Mouse (Mus musculus) forebrain, embryonic 14.5 days (tissue): ENCODE results near the gene Zscan18. TPM values are rescaled to one million over a fixed set of nuclear protein-coding genes. Genes with fewer than 3 reads are reported as not detected.

Experiments used
- ATAC-seq: fragments of 200-750 bp; cut with Nextera tagmentation; 2 replicates; pipeline ENCODE4 v1.8.0; 2017; ENCODE audit warnings: mild to moderate bottlenecking, moderate library complexity
- DNase-seq: peaks from one replicate; pipeline ENCODE4 v3.0.0-alpha.2; 2015; ENCODE audit warnings: low spot score
- H3K27ac ChIP-seq: fragments of 300-500 bp; sonication (generic); 2 replicates; pipeline ENCODE4 v1.5.1; 2014; ENCODE audit warnings: low read depth, mild to moderate bottlenecking, control low read depth, low read length, moderate library complexity
- H3K27me3 ChIP-seq: fragments of 300-500 bp; sonication (generic); replicated peaks from 2 replicates; pipeline ENCODE4 v1.6.1; 2014; ENCODE audit warnings: low read length, control low read depth, mixed read lengths; ENCODE audit not compliant: control insufficient read depth, insufficient read depth
- H3K36me3 ChIP-seq: fragments of 300-500 bp; sonication (generic); 2 replicates; pipeline ENCODE4 v1.6.1; 2014; ENCODE audit warnings: low read length, control low read depth; ENCODE audit not compliant: control insufficient read depth, insufficient read depth
- H3K4me1 ChIP-seq: fragments of 300-500 bp; sonication (generic); 2 replicates; pipeline ENCODE4 v1.6.1; 2014; ENCODE audit warnings: antibody characterized with exemption, low read length, control low read depth; ENCODE audit not compliant: control insufficient read depth, insufficient read depth
- H3K4me2 ChIP-seq: fragments of 300-500 bp; sonication (generic); 2 replicates; pipeline ENCODE4 v1.6.1; 2014; ENCODE audit warnings: mild to moderate bottlenecking, control low read depth, low read length
- H3K4me3 ChIP-seq: fragments of 300-500 bp; sonication (generic); 2 replicates; pipeline ENCODE4 v1.5.1; 2014; ENCODE audit warnings: low read depth, low read length, control low read depth
- H3K9ac ChIP-seq: fragments of 300-500 bp; sonication (generic); 2 replicates; pipeline ENCODE4 v1.6.1; 2014; ENCODE audit warnings: mild to moderate bottlenecking, low read length, control low read depth, moderate library complexity
- H3K9me3 ChIP-seq: fragments of 300-500 bp; sonication (generic); replicated peaks from 2 replicates; pipeline ENCODE4 v1.6.1; 2016; ENCODE audit warnings: low read length, control low read depth, mixed read lengths; ENCODE audit not compliant: control insufficient read depth
- WGBS: fragments of 180-500 bp; shearing (Covaris S2); extraction: QIAGEN DNeasy Blood & Tissue Kit; methylation state at CpG from one replicate; pipeline ENCODE4 v1.1.7; 2014; 5-methylcytosine and 5-hydroxymethylcytosine counted together
- polyA plus RNA-seq: library from polyadenylated mRNA; unstranded; fragments of >200 nt; fragmentation: Nextera tagmentation; extraction: Ambion mirVana; gene quantifications from 2 replicates; pipeline ENCODE4 v1.2.1, GENCODE M21; 2014

The Zscan18 gene
- 15.7 and 20.6 TPM in 2 replicates for polyA plus RNA-seq

DNA sequence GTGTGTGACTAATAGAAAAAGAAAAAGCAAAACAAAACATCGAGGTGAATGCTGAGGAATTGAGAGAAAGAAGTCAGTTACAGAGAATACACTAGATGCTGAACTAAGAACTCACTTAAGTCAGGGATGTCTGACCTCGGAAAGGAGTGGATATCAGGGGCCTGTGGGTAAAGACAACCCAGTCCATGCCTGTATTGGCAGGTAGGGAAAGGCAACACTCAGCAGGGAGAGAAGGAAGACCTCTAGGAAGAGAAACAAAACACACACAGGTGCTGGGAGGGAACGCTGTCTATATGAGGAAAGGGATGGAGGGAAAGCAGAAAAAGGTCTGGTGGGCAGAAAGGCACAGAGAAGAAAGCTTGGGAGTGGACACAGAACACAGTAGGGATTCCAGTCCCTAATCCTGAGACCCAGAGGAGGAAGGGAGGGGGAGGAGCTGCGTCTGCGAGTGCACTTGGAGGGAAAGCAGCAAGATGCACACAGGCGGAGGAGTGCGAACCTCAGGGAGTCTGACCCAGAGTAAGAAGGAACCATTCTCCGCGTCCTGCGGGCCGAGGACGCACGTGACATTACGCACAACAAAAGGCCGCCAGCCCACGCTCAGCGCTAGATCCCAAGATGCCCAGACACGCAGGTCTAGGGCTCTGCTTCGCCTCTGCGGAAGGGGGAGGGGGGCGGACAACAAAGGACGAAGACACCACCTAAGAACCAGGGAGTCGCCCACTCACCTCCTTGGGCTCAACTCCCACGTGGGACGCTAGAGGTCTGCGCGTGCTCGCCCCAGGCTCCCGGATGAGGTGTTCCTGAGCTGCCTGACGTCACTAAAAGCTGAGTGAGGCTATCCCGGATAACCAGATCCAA, at the start of gene Zscan18:
Zscan18 (minus strand) TSS at position 770 of the 861 bp plus-strand sequence.
- Histone ChIP-seq H3K9ac (peak within 1 kb of the TSS; percentile 76), H3K36me3 (peaks cover 20% of the 10 kb centered on the region), H3K4me3 (peak within 1 kb of the TSS; percentile 46), H3K4me1 (peaks cover 5% of the 10 kb centered on the region), H3K4me2 (peak within 1 kb of the TSS; percentile 83), H3K27me3 (no peaks in the 10 kb centered on the region), H3K9me3 (no peaks in the 10 kb centered on the region), H3K27ac (peak within 1 kb of the TSS; percentile 85)
- ATAC-seq (peak; percentile 98), DNase-seq (peak; percentile 95)
- 4% methylated on average over 31 of the region's 31 CpGs for WGBS

DNA sequence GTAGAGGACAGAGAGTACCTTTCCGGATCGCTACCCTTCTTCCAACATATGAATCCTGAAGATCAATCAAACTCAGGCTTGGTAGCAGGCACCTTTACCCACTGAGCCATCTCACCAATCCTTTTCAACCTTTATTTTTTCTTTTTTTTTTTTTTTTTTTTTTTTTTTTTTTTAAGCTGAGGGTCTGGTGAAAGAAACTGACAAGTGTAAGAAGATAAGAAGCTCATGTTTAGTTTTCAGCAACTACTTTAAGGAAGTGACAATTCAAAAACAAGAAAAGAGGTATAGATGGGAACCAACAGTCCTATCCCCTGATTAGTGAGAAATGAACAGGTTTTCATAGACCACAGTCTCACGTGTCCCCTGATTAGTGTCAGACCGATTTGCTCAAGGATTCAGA, 32.3 kb upstream of the Zscan18 start:
- 98% methylated on average over 4 of the region's 4 CpGs for WGBS
- ATAC-seq = no peak
- no peaks in the 10 kb centered on the region for H3K27me3 ChIP-seq

DNA sequence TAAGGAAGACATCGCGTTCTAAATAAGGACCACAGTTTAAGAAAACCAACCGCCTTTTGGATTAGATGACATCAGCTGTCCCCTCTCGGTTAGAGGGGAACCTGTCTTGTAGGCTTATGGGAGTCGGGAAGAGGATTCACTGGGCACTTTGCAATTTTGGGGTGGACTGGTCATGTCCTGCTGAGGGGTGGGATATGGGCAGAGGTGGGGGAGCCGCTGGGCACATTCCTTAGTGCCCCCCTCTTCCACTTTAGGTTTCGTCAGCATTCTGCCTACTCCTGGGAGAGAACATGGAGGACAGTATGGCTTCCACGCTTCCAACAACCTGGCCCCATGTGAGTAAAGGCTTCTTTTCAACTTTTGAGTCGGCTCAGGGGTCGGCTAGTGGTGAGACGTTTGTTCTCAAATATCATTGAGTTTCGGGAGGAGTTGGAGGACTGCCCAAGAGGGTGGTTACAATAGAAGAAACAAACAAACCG, 31.8 kb upstream of the Zscan18 start:
- H3K36me3 ChIP-seq = peaks cover 36% of the 10 kb centered on the region
- no peaks in the 10 kb centered on the region for H3K27me3 ChIP-seq
- DNase-seq (peak; percentile 32), ATAC-seq (peak; percentile 51)
- H3K27ac ChIP-seq = 0 out of 2 replicates have a peak overlapping the region, but pooled peaks have one; percentile 41
- H3K9me3 ChIP-seq = peaks cover 34% of the 10 kb centered on the region
- H3K9ac ChIP-seq = peak overlapping the region; percentile 75
- 37% methylated on average over 13 of the region's 13 CpGs for WGBS
- H3K4me1 ChIP-seq = no peaks in the 10 kb centered on the region
- H3K4me2 ChIP-seq = peak overlapping the region; percentile 49
- H3K4me3 ChIP-seq = peak overlapping the region; percentile 42

More for the DNA sequence above, 32.3 kb upstream of the Zscan18 start:
- Histone ChIP-seq H3K36me3 (peaks cover 41% of the 10 kb centered on the region), H3K4me2 (peak overlapping the region; percentile 49), H3K9ac (no peak overlapping the region), H3K27ac (no peak overlapping the region), H3K4me1 (no peaks in the 10 kb centered on the region), H3K4me3 (peak overlapping the region; percentile 42), H3K9me3 (peaks cover 39% of the 10 kb centered on the region)
- DNase-seq = no peak

DNA sequence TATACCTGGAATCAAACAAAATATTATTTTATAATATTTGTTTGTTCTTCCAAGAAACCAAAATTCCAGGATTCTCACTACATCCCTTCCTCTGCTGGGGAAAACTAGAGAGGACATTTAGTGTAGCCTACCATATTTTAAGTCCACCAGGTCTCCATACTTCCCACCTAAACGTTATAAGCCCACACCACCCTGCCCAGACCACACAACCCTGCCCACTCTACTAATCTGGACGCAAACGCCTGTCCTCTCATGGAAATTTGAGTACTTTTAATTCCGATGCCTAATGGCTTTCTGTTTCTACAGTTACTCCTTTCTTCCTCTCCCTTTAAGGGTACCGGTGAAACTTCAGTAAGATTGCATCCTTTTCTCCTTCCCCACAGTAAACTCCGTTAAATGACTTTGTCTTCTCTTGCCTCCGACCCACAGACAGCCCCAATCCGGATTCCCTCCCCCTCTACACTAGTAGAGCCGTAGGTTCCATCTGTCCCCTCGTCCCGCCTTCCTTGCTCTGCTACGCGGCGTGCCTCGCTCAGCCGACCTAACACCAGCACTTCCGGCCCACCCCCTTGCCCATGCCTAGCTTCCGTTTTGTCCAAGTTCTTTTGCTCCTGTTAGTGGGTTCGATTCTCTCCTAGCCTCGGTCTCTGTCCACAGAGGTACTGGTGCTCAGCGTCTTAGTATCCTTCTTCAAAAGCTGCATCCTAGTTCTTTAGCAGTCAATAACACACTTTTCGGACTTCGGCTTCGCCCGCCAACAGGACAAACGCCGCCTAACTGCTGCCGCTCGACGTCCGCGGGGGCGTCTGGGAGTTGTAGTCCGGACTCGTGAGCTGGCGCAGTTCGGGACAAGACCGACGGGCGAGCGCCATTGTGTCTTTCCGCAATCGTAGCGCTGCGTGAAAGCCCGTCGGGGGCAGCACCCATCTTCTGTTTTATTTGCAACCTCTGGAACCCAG, 31.0 kb upstream of the Zscan18 start, which contains the start of gene Zfp110:
Zfp110 (plus strand) TSS at position 600 of the 959 bp plus-strand sequence.
- 4% methylated on average over 47 of the region's 47 CpGs for WGBS

DNA sequence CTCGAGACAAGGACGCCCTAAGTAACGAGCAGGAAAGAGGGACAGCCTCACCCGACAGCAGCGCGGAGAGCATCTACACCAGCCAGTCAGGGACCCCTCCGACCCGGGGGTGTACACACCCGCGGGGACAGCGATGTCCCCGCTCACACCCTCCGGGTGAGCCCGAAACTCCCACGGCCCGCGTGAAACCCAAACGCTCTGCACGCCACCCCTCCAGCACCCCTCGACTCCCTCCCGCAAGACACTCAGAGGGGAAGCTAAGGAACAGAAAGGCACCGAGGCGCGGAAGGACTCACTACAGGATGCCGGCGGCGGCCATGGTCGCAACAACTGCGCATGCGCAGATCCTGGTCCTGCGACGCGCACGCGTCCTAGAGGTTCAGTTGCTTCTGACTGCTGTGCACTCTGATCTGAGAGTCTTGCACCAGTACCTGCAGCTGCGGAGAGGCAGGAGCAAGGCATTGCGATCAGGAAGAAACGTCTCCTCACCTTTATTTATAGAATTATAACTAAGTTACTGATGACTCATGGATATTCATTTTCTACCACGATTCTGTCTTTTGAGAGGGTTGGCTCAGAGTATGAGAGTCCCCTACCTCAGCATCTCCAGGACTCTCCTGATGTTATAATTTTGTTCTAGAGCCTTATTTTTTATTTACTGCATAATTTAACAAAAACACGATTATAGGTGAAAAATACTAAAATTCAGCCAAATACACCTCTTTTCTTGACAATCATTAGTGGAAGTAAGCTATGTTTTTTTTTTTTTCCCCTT, 15.3 kb upstream of the Zscan18 start, which contains the start of gene Zfp329:
Zfp329 (minus strand) TSS at position 338 of the 775 bp plus-strand sequence.
- DNase-seq = peak; percentile 96
- Histone ChIP-seq H3K27ac (peak within 1 kb of the TSS; percentile 85), H3K27me3 (no peaks in the 10 kb centered on the region), H3K9ac (peak within 1 kb of the TSS; percentile 93), H3K4me3 (peak within 1 kb of the TSS; percentile 84), H3K4me2 (peak within 1 kb of the TSS; percentile 57), H3K36me3 (peaks cover 15% of the 10 kb centered on the region), H3K4me1 (peaks cover 5% of the 10 kb centered on the region; the same call in 1 of the 2 replicates), H3K9me3 (peaks cover 18% of the 10 kb centered on the region)
- under 1% methylated on average over 40 of the region's 40 CpGs for WGBS
- ATAC-seq = peak; percentile 98

More for the DNA sequence above, 31.0 kb upstream of the Zscan18 start, which contains the start of gene Zfp110:
- H3K36me3 ChIP-seq = peaks cover 30% of the 10 kb centered on the region
- H3K4me2 ChIP-seq = peak within 1 kb of the TSS; percentile 49
- H3K9ac ChIP-seq = peak within 1 kb of the TSS; percentile 75
- ATAC-seq (peak; percentile 98), DNase-seq (peak; percentile 94)
- H3K4me1 ChIP-seq = no peaks in the 10 kb centered on the region
- peaks cover 28% of the 10 kb centered on the region for H3K9me3 ChIP-seq
- 0 out of 2 replicates have a peak within 1 kb of the TSS, but pooled peaks have one; percentile 41 for H3K27ac ChIP-seq
- H3K4me3 ChIP-seq = peak within 1 kb of the TSS; percentile 42
- H3K27me3 ChIP-seq = no peaks in the 10 kb centered on the region

DNA sequence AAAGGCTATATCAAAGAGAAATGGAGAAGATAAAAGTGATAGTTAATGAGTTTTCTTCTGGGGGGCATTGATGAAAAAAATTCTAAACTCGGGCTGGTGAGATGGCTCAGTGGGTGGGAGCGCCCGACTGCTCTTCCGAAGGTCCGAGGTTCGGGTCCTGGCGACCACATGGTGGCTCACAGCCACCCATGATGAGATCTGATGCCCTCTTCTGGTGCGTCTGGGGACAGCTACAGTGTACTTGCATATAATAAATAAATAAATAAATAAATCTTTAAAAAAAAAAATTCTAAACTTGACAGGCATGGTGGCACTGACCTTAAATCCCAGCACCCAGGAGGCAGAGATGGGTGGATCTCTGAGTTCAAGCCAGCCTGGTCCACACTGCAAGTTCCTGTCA, 12.1 kb upstream of the Zscan18 start:
- Histone ChIP-seq H3K27me3 (no peaks in the 10 kb centered on the region), H3K4me1 (peaks cover 5% of the 10 kb centered on the region; the same call in 1 of the 2 replicates), H3K4me3 (no peak overlapping the region), H3K4me2 (no peak overlapping the region), H3K27ac (no peak overlapping the region), H3K9ac (no peak overlapping the region), H3K9me3 (peaks cover 21% of the 10 kb centered on the region), H3K36me3 (peaks cover 27% of the 10 kb centered on the region)
- no peak for DNase-seq
- WGBS = 97% methylated on average over 8 of the region's 8 CpGs
- ATAC-seq = no peak

DNA sequence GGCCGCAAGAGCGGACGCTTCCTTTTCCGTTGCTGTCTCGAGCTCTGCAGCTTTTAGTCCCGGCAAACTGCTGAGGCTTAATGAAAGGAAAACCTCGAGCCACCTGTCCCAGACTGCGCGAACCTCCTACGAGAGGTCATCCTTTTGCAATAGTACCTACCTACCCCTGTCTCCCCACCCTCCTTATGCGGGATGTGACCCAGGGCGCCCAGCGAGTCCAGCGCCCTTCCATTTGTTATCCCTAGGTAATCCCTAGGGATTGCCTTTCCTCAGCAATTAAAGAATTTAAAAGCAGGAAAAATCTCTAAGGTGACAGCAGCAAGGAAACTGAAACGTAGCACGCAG, 264 bp upstream of the Zscan18 start:
- DNase-seq (no peak), ATAC-seq (no peak)
- Histone ChIP-seq H3K27me3 (no peaks in the 10 kb centered on the region), H3K27ac (peak overlapping the region; percentile 85), H3K4me3 (peak overlapping the region; percentile 46), H3K9me3 (no peaks in the 10 kb centered on the region; the same call in none of the 2 replicates), H3K9ac (peak overlapping the region; percentile 76), H3K36me3 (peaks cover 26% of the 10 kb centered on the region), H3K4me1 (peaks cover 5% of the 10 kb centered on the region), H3K4me2 (peak overlapping the region; percentile 83)
- WGBS = under 1% methylated on average over 16 of the region's 16 CpGs

DNA sequence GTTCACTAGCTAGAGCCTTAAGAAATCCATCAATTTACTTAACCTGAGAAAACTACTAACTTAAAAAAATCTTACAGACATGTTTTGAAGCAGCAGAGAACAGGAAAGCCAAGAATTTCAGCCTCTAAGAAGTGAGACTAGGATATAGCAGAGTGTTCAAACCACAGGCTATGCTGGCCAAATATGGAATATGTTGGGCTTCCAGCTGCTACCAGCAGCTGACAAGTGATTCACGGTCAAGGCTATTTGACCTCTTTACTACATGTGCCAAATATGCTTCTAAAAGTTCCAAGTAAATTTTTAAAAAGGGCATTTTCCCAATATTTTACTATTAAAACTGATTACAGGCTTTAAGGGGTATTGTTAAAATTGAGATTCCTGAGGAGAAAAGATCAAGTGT, 3.9 kb downstream of the Zscan18 start:
- no peak overlapping the region for H3K4me2 ChIP-seq
- H3K4me3 ChIP-seq = no peak overlapping the region
- H3K4me1 ChIP-seq = peaks cover 5% of the 10 kb centered on the region
- H3K9ac ChIP-seq = no peak overlapping the region
- H3K36me3 ChIP-seq = no peaks in the 10 kb centered on the region
- DNase-seq (no peak), ATAC-seq (no peak)
- H3K27me3 ChIP-seq = no peaks in the 10 kb centered on the region
- H3K9me3 ChIP-seq = 0 out of 2 replicates have a peak, but pooled peaks cover 3% of the 10 kb centered on the region
- WGBS = 97% methylated on average over 1 of the region's 1 CpGs
- H3K27ac ChIP-seq = no peak overlapping the region
